Mouse (Mus musculus): Measurements from ENCODE around the gene Uqcrc1.

Gene Uqcrc1

GRCm38 (mm10) chr9:108987704-108988350 lies 51.4 kb downstream of the Uqcrc1 start:
- peak; percentile 72 for DNase-seq

- DNase-seq: no peak
Observed at GRCm38 (mm10) chr9:108989802-108990461, 53.5 kb downstream of the Uqcrc1 start.

GRCm38 (mm10) chr9:108990462-108990820 lies 54.0 kb downstream of the Uqcrc1 start:
- no peak for DNase-seq

- peak; percentile 97 for DNase-seq
Observed at GRCm38 (mm10) chr9:108991428-108992084, 55.1 kb downstream of the Uqcrc1 start, which contains the start of gene Pfkfb4. Pfkfb4 (plus strand) TSS chr9:108991778.

- no peak for DNase-seq
Observed at GRCm38 (mm10) chr9:108992085-108992469, 55.6 kb downstream of the Uqcrc1 start.

GRCm38 (mm10) chr9:108992620-108993361 lies 56.4 kb downstream of the Uqcrc1 start:
- DNase-seq: no peak

- peak; percentile 73 for DNase-seq
Observed at GRCm38 (mm10) chr9:108996411-108996810, 60.0 kb downstream of the Uqcrc1 start.

GRCm38 (mm10) chr9:108998287-108999166 lies 62.1 kb downstream of the Uqcrc1 start:
- DNase-seq: no peak

- DNase-seq: no peak
Observed at GRCm38 (mm10) chr9:108999167-108999526, 62.7 kb downstream of the Uqcrc1 start.

Data from kidney, postnatal 10 days (tissue).